ENCODE assay signal across 24 mouse cellular contexts in the genomic region with DNA sequence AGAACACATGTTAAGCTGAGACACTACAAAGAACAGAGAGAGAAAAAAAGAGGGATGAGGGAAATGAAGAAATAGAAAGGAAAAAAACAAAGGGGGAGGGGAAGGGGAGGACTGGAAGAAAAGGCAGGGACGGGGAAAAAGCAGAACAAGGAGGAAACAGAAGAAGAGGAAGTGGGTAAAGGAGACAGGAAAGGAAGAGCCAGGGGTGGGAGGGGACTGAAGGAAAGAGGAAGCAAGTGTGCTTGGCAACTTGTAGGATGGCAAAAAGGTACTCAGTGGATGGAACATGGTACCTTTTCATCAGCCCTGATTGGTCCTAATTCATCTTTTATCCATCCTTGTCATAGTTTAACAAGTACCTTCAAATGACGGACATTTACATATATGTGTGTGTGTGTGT.
"Had no signal": no experiment of that assay in that cellular context is flagged by ENCODE, and none has a peak within 500 bp of the region (broad histone marks: within the 10 kb centered on the region; RNA-seq: fewer than 3 reads in every experiment).

No protein-coding gene starts in this region.

- H3K4me2 ChIP-seq: limb, embryonic 12.5 days; limb, embryonic 15.5 days; liver, embryonic 11.5 days; lung, embryonic 14.5 days; midbrain, embryonic 13.5 days; neural tube, embryonic 13.5 days had no signal

- H3K27ac ChIP-seq: kidney, postnatal 0 days; layer of hippocampus, adult 2 months; limb, embryonic 12.5 days; limb, embryonic 15.5 days; liver, embryonic 14.5 days; midbrain, embryonic 10.5 days; midbrain, embryonic 13.5 days; neural tube, embryonic 13.5 days had no signal

- H3K4me3 ChIP-seq: layer of hippocampus, adult 2 months; limb, embryonic 12.5 days; limb, embryonic 15.5 days; megakaryocyte, embryonic 14.5 days; midbrain, embryonic 10.5 days; midbrain, embryonic 13.5 days; myocyte; neural tube, embryonic 13.5 days had no signal

- DNase-seq: kidney, adult 2 months; kidney, postnatal 25 days; layer of hippocampus, adult 9-11 months; left cerebral cortex, postnatal 4 days; liver, postnatal 0 days; lung, embryonic 14.5 days; lung, postnatal 10 days; lung, postnatal 4 days; retina, postnatal 1 day; right cerebral cortex, postnatal 25 days; thymus, adult 18-20 months; thymus, postnatal 36 days had no signal

- H3K4me1 ChIP-seq: limb, embryonic 12.5 days; limb, embryonic 15.5 days; megakaryocyte, embryonic 14.5 days; midbrain, embryonic 10.5 days; midbrain, embryonic 13.5 days; neural tube, embryonic 13.5 days had no signal

- H3K27me3 ChIP-seq: limb, embryonic 12.5 days; limb, embryonic 15.5 days; megakaryocyte, embryonic 14.5 days; midbrain, embryonic 13.5 days; neural tube, embryonic 13.5 days had no signal

- H3K9ac ChIP-seq: limb, embryonic 12.5 days; limb, embryonic 15.5 days; liver, embryonic 14.5 days; liver, postnatal 0 days; lung, embryonic 14.5 days; midbrain, embryonic 13.5 days; neural tube, embryonic 13.5 days had no signal

- H3K9me3 ChIP-seq: limb, embryonic 12.5 days; limb, embryonic 15.5 days; midbrain, embryonic 10.5 days; midbrain, embryonic 13.5 days; neural tube, embryonic 13.5 days had no signal

- ATAC-seq: liver, postnatal 0 days; midbrain, embryonic 13.5 days; midbrain, embryonic 16.5 days had no signal
